Mouse (Mus musculus) ovary, adult 10 weeks (tissue): ENCODE results near the gene Snx3. TPM values are rescaled to one million over a fixed set of nuclear protein-coding genes. Genes with fewer than 3 reads are reported as not detected.

Experiments used
- polyA plus RNA-seq: library from polyadenylated mRNA; stranded (reverse); fragments of 350-450 nt; fragmentation: Illumina TruSeq; extraction: RNeasy Lipid Tissue Mini Kit (QIAGEN cat#74804); gene quantifications from one replicate; pipeline ENCODE4 v1.2.3, GENCODE M21; 2014

The Snx3 gene
- polyA plus RNA-seq = 202 TPM

DNA sequence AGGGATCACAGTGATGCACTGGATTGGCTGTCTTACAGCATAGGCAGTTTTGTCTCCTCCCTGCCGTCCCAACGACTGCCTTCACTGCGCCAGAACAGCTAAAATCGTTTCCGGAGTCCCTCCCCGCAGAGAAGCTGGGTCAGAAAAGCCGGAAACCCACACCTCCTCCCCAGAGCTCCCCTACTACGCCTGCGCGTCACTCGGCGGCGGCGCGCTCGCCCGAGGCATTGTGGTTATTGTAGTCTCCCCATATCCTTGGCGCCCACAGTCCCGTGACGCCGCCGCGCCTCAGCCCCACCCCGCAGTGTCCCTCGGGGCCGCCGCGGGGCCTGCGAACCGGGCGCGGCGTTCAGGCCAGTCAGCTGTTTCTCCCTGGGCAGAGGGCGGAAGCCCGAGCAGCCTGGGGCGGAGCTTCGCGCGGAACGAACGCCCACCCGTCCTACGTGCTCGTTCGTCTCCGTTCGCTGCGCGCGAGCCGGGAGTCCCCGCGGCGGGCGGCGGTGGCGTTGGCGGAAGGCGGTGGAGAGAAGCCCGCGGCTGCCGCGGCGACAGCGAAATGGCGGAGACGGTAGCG is at the start of gene Snx3:
Gene Snx3 (plus strand): TSS at position 256 of the 574 bp plus-strand sequence.

GRCm38 (mm10) chr10:42478341-42478720 is 23.5 kb upstream of the Snx3 start, which contains the start of gene Afg1l:
Gene Afg1l, minus strand, starts transcription at chr10:42478565.

GRCm38 (mm10) chr10:42583157-42583872 is 81.5 kb downstream of the Snx3 start, which contains the start of the genes Nr2e1 and Ostm1:
Gene Nr2e1, minus strand, starts transcription at chr10:42583632.
Gene Ostm1, plus strand, starts transcription at chr10:42583822.

Other genes starting within 250 kb of the Snx3 start
- 36.1 TPM for gene Foxo3, start 225.3 kb upstream of the Snx3 start, polyA plus RNA-seq
- gene Afg1l, start 23.5 kb upstream of the Snx3 start, polyA plus RNA-seq = 6.6 TPM
- gene Nr2e1, start 81.6 kb downstream of the Snx3 start, polyA plus RNA-seq = 2.7 TPM
- 61.0 TPM for gene Ostm1, start 81.8 kb downstream of the Snx3 start, polyA plus RNA-seq